Mouse (Mus musculus): ENCODE results near the gene Zcchc18. TPM values are rescaled to one million over a fixed set of nuclear protein-coding genes. Genes with fewer than 3 reads are reported as not detected.

Zcchc18 gene
- polyA plus RNA-seq, 1 experiment from 2014 or later: 192 TPM

DNA sequence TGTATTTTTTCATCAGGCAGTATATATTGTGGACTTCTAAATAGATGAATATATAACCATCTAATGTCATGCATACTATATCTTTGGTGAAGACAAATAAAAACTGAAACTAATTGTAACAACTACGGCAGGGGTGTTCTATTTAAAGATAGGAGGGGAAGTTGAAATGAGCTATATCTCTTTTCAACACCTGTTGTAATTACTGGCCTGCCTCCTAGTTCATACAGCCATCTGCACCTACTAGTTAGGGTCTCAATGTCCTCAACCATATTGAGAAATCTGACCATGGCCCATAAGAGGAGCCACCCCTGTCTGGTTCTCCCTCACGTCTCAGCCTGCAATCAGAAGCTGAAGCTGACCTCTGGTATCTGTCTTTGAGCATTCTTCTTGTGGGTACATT lies 3.3 kb downstream of the Zcchc18 start:
- Histone ChIP-seq H3K9ac (no peak overlapping the region), H3K4me1 (peaks cover 14% of the 10 kb centered on the region), H3K4me2 (no peak overlapping the region), H3K27ac (no peak overlapping the region), H3K4me3 (no peak overlapping the region), H3K27me3 (no peaks in the 10 kb centered on the region), H3K36me3 (ENCODE audit: poor library complexity, severe bottlenecking) (no peaks in the 10 kb centered on the region), H3K9me3 (replicated peaks) (no peaks in the 10 kb centered on the region)
- no peak for ATAC-seq
- 87% methylated on average over 2 of the region's 2 CpGs for WGBS

GRCm38 (mm10) chrX:137015099-137015709 lies 22.2 kb downstream of the Zcchc18 start:
- H3K4me2 ChIP-seq: no peak overlapping the region
- H3K9me3 ChIP-seq (replicated peaks): no peaks in the 10 kb centered on the region
- peak; percentile 78 for ATAC-seq
- WGBS: 53% methylated on average over 6 of the region's 6 CpGs
- no peaks in the 10 kb centered on the region for H3K27me3 ChIP-seq
- H3K9ac ChIP-seq: no peak overlapping the region
- H3K36me3 ChIP-seq (ENCODE audit: poor library complexity, severe bottlenecking): no peaks in the 10 kb centered on the region; the same call in 1 of the 2 replicates
- H3K4me1 ChIP-seq: no peaks in the 10 kb centered on the region
- no peak overlapping the region for H3K27ac ChIP-seq
- H3K4me3 ChIP-seq: no peak overlapping the region

DNA sequence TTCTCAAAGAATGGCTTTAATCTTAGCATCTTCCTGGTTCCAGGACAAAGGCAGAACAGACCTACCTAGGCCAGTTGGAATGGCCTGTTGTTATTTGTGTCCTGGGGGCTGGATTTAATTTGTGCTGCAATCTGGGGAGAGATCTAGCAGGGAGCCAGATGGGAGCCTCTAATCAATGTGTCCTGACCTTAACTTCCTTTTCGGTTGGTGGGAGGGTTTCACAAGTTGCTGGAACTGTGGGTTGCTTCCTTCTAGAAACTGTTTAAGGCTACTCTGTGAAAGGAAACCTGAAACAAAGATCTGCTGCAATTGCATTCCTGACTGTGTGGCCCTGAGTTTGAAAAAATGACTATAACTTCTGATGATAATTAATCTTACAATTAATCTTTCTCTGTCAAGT lies 24.7 kb downstream of the Zcchc18 start:
- no peak overlapping the region for H3K27ac ChIP-seq
- no peaks in the 10 kb centered on the region for H3K4me1 ChIP-seq
- no peak overlapping the region for H3K4me2 ChIP-seq
- 83% methylated on average over 1 of the region's 1 CpGs for WGBS
- no peaks in the 10 kb centered on the region for H3K9me3 ChIP-seq (replicated peaks)
- H3K36me3 ChIP-seq (ENCODE audit: poor library complexity, severe bottlenecking): no peaks in the 10 kb centered on the region; the same call in 1 of the 2 replicates
- no peaks in the 10 kb centered on the region for H3K27me3 ChIP-seq
- no peak for ATAC-seq
- H3K9ac ChIP-seq: no peak overlapping the region
- no peak overlapping the region for H3K4me3 ChIP-seq

GRCm38 (mm10) chrX:137019310-137019709 lies 26.4 kb downstream of the Zcchc18 start:
- H3K27me3 ChIP-seq: no peaks in the 10 kb centered on the region
- 0 out of 2 replicates have a peak, but pooled peaks have one; percentile 16 for ATAC-seq

GRCm38 (mm10) chrX:137030916-137031315 lies 38.0 kb downstream of the Zcchc18 start:
- Histone ChIP-seq H3K27ac (no peak overlapping the region), H3K9ac (no peak overlapping the region), H3K27me3 (no peaks in the 10 kb centered on the region), H3K9me3 (replicated peaks) (no peaks in the 10 kb centered on the region), H3K4me2 (no peak overlapping the region), H3K4me3 (no peak overlapping the region), H3K36me3 (ENCODE audit: poor library complexity, severe bottlenecking) (no peaks in the 10 kb centered on the region), H3K4me1 (no peaks in the 10 kb centered on the region)
- ATAC-seq: no peak
- 96% methylated on average over 8 of the region's 8 CpGs for WGBS

More at GRCm38 (mm10) chrX:137019310-137019709, 26.4 kb downstream of the Zcchc18 start:
- Histone ChIP-seq H3K4me3 (no peak overlapping the region), H3K4me1 (no peaks in the 10 kb centered on the region), H3K27ac (no peak overlapping the region), H3K9ac (no peak overlapping the region), H3K36me3 (ENCODE audit: poor library complexity, severe bottlenecking) (no peaks in the 10 kb centered on the region), H3K4me2 (no peak overlapping the region), H3K9me3 (replicated peaks) (no peaks in the 10 kb centered on the region)
- WGBS: 17% methylated on average over 1 of the region's 1 CpGs

GRCm38 (mm10) chrX:137031726-137032125 lies 38.8 kb downstream of the Zcchc18 start:
- H3K4me3 ChIP-seq: no peak overlapping the region
- no peaks in the 10 kb centered on the region for H3K9me3 ChIP-seq (replicated peaks)
- H3K4me2 ChIP-seq: no peak overlapping the region
- no peaks in the 10 kb centered on the region for H3K4me1 ChIP-seq
- 86% methylated on average over 5 of the region's 5 CpGs for WGBS
- no peak overlapping the region for H3K27ac ChIP-seq
- H3K36me3 ChIP-seq (ENCODE audit: poor library complexity, severe bottlenecking): no peaks in the 10 kb centered on the region
- ATAC-seq: no peak
- no peak overlapping the region for H3K9ac ChIP-seq
- no peaks in the 10 kb centered on the region for H3K27me3 ChIP-seq

GRCm38 (mm10) chrX:137034322-137034721 lies 41.4 kb downstream of the Zcchc18 start:
- H3K36me3 ChIP-seq (ENCODE audit: poor library complexity, severe bottlenecking): no peaks in the 10 kb centered on the region
- H3K9me3 ChIP-seq (replicated peaks): no peaks in the 10 kb centered on the region
- 84% methylated on average over 4 of the region's 4 CpGs for WGBS
- H3K4me2 ChIP-seq: no peak overlapping the region
- ATAC-seq: no peak
- H3K4me1 ChIP-seq: no peaks in the 10 kb centered on the region; the same call in 1 of the 2 replicates
- H3K27me3 ChIP-seq: no peaks in the 10 kb centered on the region
- H3K9ac ChIP-seq: no peak overlapping the region
- H3K4me3 ChIP-seq: no peak overlapping the region
- H3K27ac ChIP-seq: no peak overlapping the region

DNA sequence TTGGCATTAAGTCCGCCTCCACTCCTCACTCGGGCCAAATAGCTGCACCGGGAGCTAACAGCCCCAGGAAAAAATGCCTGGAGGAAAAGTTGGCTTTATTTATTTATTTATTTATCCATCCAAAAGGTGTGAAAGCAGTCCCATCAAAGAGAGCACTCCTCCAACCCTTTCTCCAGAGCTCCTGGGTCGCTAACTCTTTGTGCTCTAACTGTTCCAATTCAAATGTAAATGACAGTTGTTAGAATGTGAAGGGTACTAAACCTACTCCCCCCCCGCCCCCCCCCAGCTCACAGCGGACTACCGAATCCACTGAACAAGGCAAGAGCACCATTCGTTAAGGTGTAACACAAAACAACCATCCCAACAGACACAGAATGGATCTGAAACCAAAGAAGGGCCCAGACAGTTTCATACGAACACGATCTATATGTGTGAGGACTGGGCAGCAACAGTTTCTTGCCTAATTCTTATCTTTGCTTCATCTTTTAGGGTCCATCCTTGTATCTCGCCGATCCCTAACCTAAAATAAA lies 44.6 kb downstream of the Zcchc18 start:
- WGBS: 18% methylated on average over 12 of the region's 12 CpGs
- no peak; the same call in 1 of the 2 replicates for ATAC-seq
- Histone ChIP-seq H3K4me3 (peak overlapping the region; percentile 50), H3K4me1 (no peaks in the 10 kb centered on the region; the same call in 1 of the 2 replicates), H3K27ac (no peak overlapping the region), H3K4me2 (peak overlapping the region; percentile 67), H3K27me3 (no peaks in the 10 kb centered on the region), H3K36me3 (ENCODE audit: poor library complexity, severe bottlenecking) (no peaks in the 10 kb centered on the region), H3K9me3 (replicated peaks) (no peaks in the 10 kb centered on the region), H3K9ac (peak overlapping the region; percentile 65)

- H3K36me3 ChIP-seq (ENCODE audit: poor library complexity, severe bottlenecking): no peaks in the 10 kb centered on the region
- no peaks in the 10 kb centered on the region for H3K27me3 ChIP-seq
- H3K9ac ChIP-seq: peak within 1 kb of the TSS; percentile 65
- peak within 1 kb of the TSS; percentile 67 for H3K4me2 ChIP-seq
- ATAC-seq: peak; percentile 96
- H3K4me1 ChIP-seq: no peaks in the 10 kb centered on the region; the same call in 1 of the 2 replicates
- 24% methylated on average over 31 of the region's 31 CpGs for WGBS
- H3K9me3 ChIP-seq (replicated peaks): no peaks in the 10 kb centered on the region
- H3K27ac ChIP-seq: peak within 1 kb of the TSS; percentile 69; the same call in 1 of the 2 replicates
- H3K4me3 ChIP-seq: peak within 1 kb of the TSS; percentile 50
These were observed 45.1 kb downstream of the Zcchc18 start, which contains the start of gene Slc25a53 for GRCm38 (mm10) chrX:137038000-137038483. Gene Slc25a53, minus strand, starts transcription at chrX:137038302.

GRCm38 (mm10) chrX:137038502-137038901 lies 45.5 kb downstream of the Zcchc18 start:
- no peak overlapping the region for H3K27ac ChIP-seq
- ATAC-seq: peak; percentile 24; the same call in 1 of the 2 replicates
- 52% methylated on average over 7 of the region's 7 CpGs for WGBS

More at GRCm38 (mm10) chrX:137038502-137038901, 45.5 kb downstream of the Zcchc18 start:
- no peaks in the 10 kb centered on the region; the same call in 1 of the 2 replicates for H3K4me1 ChIP-seq
- peak overlapping the region; percentile 50 for H3K4me3 ChIP-seq
- 0 out of 2 replicates have a peak overlapping the region, but pooled peaks have one; percentile 65 for H3K9ac ChIP-seq
- H3K27me3 ChIP-seq: no peaks in the 10 kb centered on the region
- peak overlapping the region; percentile 67 for H3K4me2 ChIP-seq
- H3K36me3 ChIP-seq (ENCODE audit: poor library complexity, severe bottlenecking): no peaks in the 10 kb centered on the region
- no peaks in the 10 kb centered on the region for H3K9me3 ChIP-seq (replicated peaks)
